Mouse (Mus musculus): Measurements from ENCODE around the gene Zdhhc15.

- no peak for TF ChIP-seq CTCF (IDR thresholded peaks at IDR 0.05)
- no peak for TF ChIP-seq EP300 (IDR thresholded peaks at IDR 0.05)
These were observed 169.1 kb downstream of the Zdhhc15 start for GRCm38 (mm10) chrX:104501765-104502164.
